Mouse (Mus musculus): ENCODE data around the gene Gapdh.

- no peak; the same call in 1 of the 2 replicates for TF ChIP-seq CTCF (IDR thresholded peaks at IDR 0.05; ENCODE audit: low read depth, low read length)
- no peak for TF ChIP-seq POLR2A (IDR thresholded peaks at IDR 0.05; ENCODE audit: extremely low read depth, insufficient read depth, low read length)
These were observed 3.9 kb upstream of the Gapdh start for GRCm38 (mm10) chr6:125170194-125170593.

All from liver, adult 2 months (tissue).